Mouse (Mus musculus) brown adipose tissue, adult 24 weeks (tissue): Measurements from ENCODE around the gene Rhoa. TPM values are rescaled to one million over a fixed set of nuclear protein-coding genes. Genes with fewer than 3 reads are reported as not detected.

ENCODE experiments used
- polyA plus RNA-seq: library from polyadenylated mRNA; stranded (reverse); fragments of >200 nt; gene quantifications from 2 replicates; pipeline ENCODE4 v1.2.4, GENCODE M21; 2012; ENCODE audit not compliant: missing spikeins, insufficient read depth, insufficient read length

Rhoa gene
- polyA plus RNA-seq, 1 experiment: 299 TPM

Other genes starting within 250 kb of the Rhoa start
- not detected in 2 replicates for gene Mst1, start 225.7 kb upstream of the Rhoa start, polyA plus RNA-seq
- gene Rnf123, start 222.8 kb upstream of the Rhoa start, polyA plus RNA-seq: 40.0 TPM in 2 replicates
- gene Apeh, start 211.5 kb upstream of the Rhoa start, polyA plus RNA-seq: 41.1 and 58.6 TPM in 2 replicates
- 0.24 and 0.29 TPM in 2 replicates for gene Bsn, start 115.7 kb upstream of the Rhoa start, polyA plus RNA-seq
- 116 and 133 TPM in 2 replicates for gene Dag1, start 42.2 kb upstream of the Rhoa start, polyA plus RNA-seq
- 21.6 and 23.1 TPM in 2 replicates for gene Nicn1, start 15.7 kb upstream of the Rhoa start, polyA plus RNA-seq
- gene Amt, start 9.3 kb upstream of the Rhoa start, polyA plus RNA-seq: 2.0 and 2.8 TPM in 2 replicates
- gene Tcta, start within 50 bp of the Rhoa start, polyA plus RNA-seq: 24.2 and 32.4 TPM in 2 replicates
- 770 and 989 TPM in 2 replicates for gene Gpx1, start 32.8 kb downstream of the Rhoa start, polyA plus RNA-seq
- gene Usp4, start 41.7 kb downstream of the Rhoa start, polyA plus RNA-seq: 48.4 and 52.8 TPM in 2 replicates
- gene 1700102P08Rik, start 86.7 kb downstream of the Rhoa start, polyA plus RNA-seq: not detected in 2 replicates
- not detected in 2 replicates for gene Ccdc36, start 122.4 kb downstream of the Rhoa start, polyA plus RNA-seq
- gene BC048562, start 130.4 kb downstream of the Rhoa start, polyA plus RNA-seq: not detected in 2 replicates
- 8.2 and 11.6 TPM in 2 replicates for gene Ccdc71, start 154.4 kb downstream of the Rhoa start, polyA plus RNA-seq
- gene Klhdc8b, start 155.5 kb downstream of the Rhoa start, polyA plus RNA-seq: 4.4 and 6.9 TPM in 2 replicates
- gene Lamb2, start 173.6 kb downstream of the Rhoa start, polyA plus RNA-seq: 19.1 and 38.4 TPM in 2 replicates
- 35.9 and 48.5 TPM in 2 replicates for gene Usp19, start 184.5 kb downstream of the Rhoa start, polyA plus RNA-seq
- 85.0 and 107 TPM in 2 replicates for gene Qars, start 201.6 kb downstream of the Rhoa start, polyA plus RNA-seq
- 40.9 and 45.7 TPM in 2 replicates for gene Qrich1, start 210.7 kb downstream of the Rhoa start, polyA plus RNA-seq